7 mouse cellular contexts compared by ENCODE assay signal in the genomic region with DNA sequence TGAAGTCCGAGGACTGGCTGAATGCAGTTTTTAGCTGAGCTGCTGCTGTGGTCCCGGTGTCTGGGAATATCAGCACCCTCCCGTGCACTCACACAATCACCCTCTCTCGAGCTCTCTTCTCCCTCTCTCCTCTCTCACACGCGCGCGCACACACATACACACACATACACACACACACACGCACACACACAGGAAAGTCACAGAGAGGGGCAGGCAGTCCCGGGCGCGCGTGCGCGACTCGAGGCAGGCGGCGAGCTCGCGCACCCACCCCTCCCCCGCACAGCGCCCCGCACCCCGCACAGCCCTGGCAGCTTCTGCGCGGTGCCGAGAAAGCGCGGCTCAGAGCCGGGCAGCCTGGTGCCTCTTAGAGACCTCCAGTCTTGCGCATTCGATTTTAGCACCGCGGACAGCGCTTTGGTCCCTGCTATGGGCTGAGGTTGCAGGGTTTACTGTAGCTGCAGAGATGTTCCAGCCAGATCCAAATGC. TPM values are rescaled to one million over a fixed set of nuclear protein-coding genes. Genes with fewer than 3 reads are reported as not detected.
DNase-seq lines count a peak whose midpoint lies in the region; ATAC-seq lines count a peak whose summit lies in the region.

A gene (minus strand): TSS at position 240 of the 486 bp plus-strand sequence.

- DNase-seq in adrenal gland, adult 2 months, result peak; percentile 77
- peak; percentile 88 to 89 for DNase-seq in cerebellum, postnatal 36 days
- DNase-seq in gastrocnemius, postnatal 14 days, result peak; percentile 49
- peak; percentile 86 to 89 for DNase-seq in left cerebral cortex, postnatal 10 days (ENCODE audit: extremely low spot score in 1 of 2, low spot score in 2 of 2)
- peak; percentile 95 for DNase-seq in midbrain, embryonic 14.5 days

- intact Hi-C loops in gastrocnemius, postnatal 14 days (cut with DNase I; ENCODE audit: low total_unique reads), result no loop called here
- intact Hi-C loops in left cerebral cortex, postnatal 10 days (cut with DNase I), result loop anchor here (5.0 to 10.0 kb wide), 3 partner anchors 80 to 1122 kb away; no protein-coding TSS in a partner anchor

- H3K27ac ChIP-seq in intestine, embryonic 15.5 days, result no peak within 1 kb of the TSS
- peak within 1 kb of the TSS; percentile 97 for H3K27ac ChIP-seq in midbrain, embryonic 14.5 days (replicated peaks; ENCODE audit: low read depth, low read length)
- H3K27ac ChIP-seq in stomach, embryonic 15.5 days, result no peak within 1 kb of the TSS

- under 1% methylated on average over 35 of the region's 35 CpGs for WGBS in intestine, embryonic 15.5 days
- WGBS in midbrain, embryonic 14.5 days, result 0% methylated on average over 35 of the region's 35 CpGs
- WGBS in stomach, embryonic 15.5 days, result under 1% methylated on average over 35 of the region's 35 CpGs

- no peaks in the 10 kb centered on the region for H3K9me3 ChIP-seq in intestine, embryonic 15.5 days
- H3K9me3 ChIP-seq in midbrain, embryonic 14.5 days (ENCODE audit: control insufficient read depth, low read length), result no peaks in the 10 kb centered on the region
- H3K9me3 ChIP-seq in stomach, embryonic 15.5 days, result no peaks in the 10 kb centered on the region

- peak within 1 kb of the TSS; percentile 38 for H3K4me3 ChIP-seq in intestine, embryonic 15.5 days (replicated peaks)
- H3K4me3 ChIP-seq in midbrain, embryonic 14.5 days (replicated peaks; ENCODE audit: low read depth, low read length), result peak within 1 kb of the TSS; percentile 76
- peak within 1 kb of the TSS; percentile 38 for H3K4me3 ChIP-seq in stomach, embryonic 15.5 days (replicated peaks)

- ATAC-seq in intestine, embryonic 15.5 days, result peak; percentile 94
- ATAC-seq in midbrain, embryonic 14.5 days (ENCODE audit: low FRiP score, low TSS enrichment), result peak; percentile 93
- peak; percentile 78; the same call in 1 of the 2 replicates for ATAC-seq in stomach, embryonic 15.5 days (ENCODE audit: insufficient read depth, low FRiP score, low read depth)

- H3K27me3 ChIP-seq in intestine, embryonic 15.5 days (replicated peaks), result peaks cover 19% of the 10 kb centered on the region
- H3K27me3 ChIP-seq in midbrain, embryonic 14.5 days (ENCODE audit: control insufficient read depth, insufficient read depth, low read length), result no peaks in the 10 kb centered on the region
- peaks cover 28% of the 10 kb centered on the region for H3K27me3 ChIP-seq in stomach, embryonic 15.5 days (replicated peaks)

- H3K36me3 ChIP-seq in intestine, embryonic 15.5 days, result no peaks in the 10 kb centered on the region
- no peaks in the 10 kb centered on the region for H3K36me3 ChIP-seq in midbrain, embryonic 14.5 days (ENCODE audit: control insufficient read depth, insufficient read depth, low read length)
- no peaks in the 10 kb centered on the region for H3K36me3 ChIP-seq in stomach, embryonic 15.5 days

- peaks cover 11% of the 10 kb centered on the region; the same call in 1 of the 2 replicates for H3K4me1 ChIP-seq in intestine, embryonic 15.5 days (replicated peaks)
- peaks cover 21% of the 10 kb centered on the region for H3K4me1 ChIP-seq in midbrain, embryonic 14.5 days (ENCODE audit: control insufficient read depth, insufficient read depth, low read length)
- H3K4me1 ChIP-seq in stomach, embryonic 15.5 days, result peaks cover 12% of the 10 kb centered on the region; the same call in 1 of the 2 replicates

- no peak within 1 kb of the TSS for H3K9ac ChIP-seq in intestine, embryonic 15.5 days
- H3K9ac ChIP-seq in midbrain, embryonic 14.5 days (replicated peaks; ENCODE audit: low read length), result peak within 1 kb of the TSS; percentile 92
- no peak within 1 kb of the TSS for H3K9ac ChIP-seq in stomach, embryonic 15.5 days

- peak within 1 kb of the TSS; percentile 92 for H3K4me2 ChIP-seq in intestine, embryonic 15.5 days (replicated peaks)
- H3K4me2 ChIP-seq in midbrain, embryonic 14.5 days (ENCODE audit: low read length), result peak within 1 kb of the TSS; percentile 73
- H3K4me2 ChIP-seq in stomach, embryonic 15.5 days, result peak within 1 kb of the TSS; percentile 76

RNA-seq across cellular contexts. Expression of the gene that starts here (rescaled TPM):
- total RNA-seq in adrenal gland, adult 2 months (2021), result 10 to 100 TPM in 1 of 2 experiments, 1 to 10 TPM in 1; 7.8 to 10.9 TPM
- polyA plus RNA-seq in adrenal gland, adult 2 months (2012; rRNA removed), result 0.58 and 0.74 TPM in 2 replicates
- total RNA-seq in gastrocnemius, postnatal 14 days (2021), result under 1 TPM; 0.14 to 0.18 TPM
- polyA plus RNA-seq in intestine, embryonic 15.5 days (2015; fragmentation: Nextera tagmentation; extraction: Ambion mirVana), result 2.4 TPM in 2 replicates
- 100 to 1,000 TPM; 446 to 449 TPM for total RNA-seq in left cerebral cortex, postnatal 10 days (2021)
- polyA plus RNA-seq in midbrain, embryonic 14.5 days (2014; fragmentation: Nextera tagmentation; extraction: Ambion mirVana), result 179 and 191 TPM in 2 replicates
- 2.7 and 2.9 TPM in 2 replicates for polyA plus RNA-seq in stomach, embryonic 15.5 days (2015; fragmentation: Nextera tagmentation; extraction: Ambion mirVana)

Comparison
In these comparisons a context has a peak if more than half of its experiments do, and no peak if none do; other contexts are left out.
1. RNA of the gene that starts here (total RNA-seq): 446 to 449 TPM in left cerebral cortex, postnatal 10 days; 7.8 to 10.9 TPM in adrenal gland, adult 2 months and 0.14 to 0.18 TPM in gastrocnemius, postnatal 14 days; every median in the first group is over 10 times any median in the second.
2. RNA of the gene that starts here (polyA plus RNA-seq): 179 to 191 TPM in midbrain, embryonic 14.5 days; 2.7 to 2.9 TPM in stomach, embryonic 15.5 days, 2.4 TPM in intestine, embryonic 15.5 days and 0.58 to 0.74 TPM in adrenal gland, adult 2 months; every median in the first group is over 10 times any median in the second.
3. Peak in DNase-seq in gastrocnemius, postnatal 14 days; RNA of the gene not detected or under 1 TPM.
4. Peak in every context shown above with its lines, with median percentiles within 50 percentile points of each other: DNase-seq, ATAC-seq, H3K4me2 ChIP-seq and H3K4me3 ChIP-seq.